Mouse (Mus musculus) regulatory T cell (primary cell): ENCODE data around the gene Rrm1.

Experiments used
- in situ Hi-C: fragments of 300-600 bp; cut with MboI, MseI; formaldehyde crosslinking; loops from one replicate; pipeline ENCODE4 v1.15.1; 2025; ENCODE audit warnings: high pct_unique_total_duplicates

Rrm1 gene

DNA sequence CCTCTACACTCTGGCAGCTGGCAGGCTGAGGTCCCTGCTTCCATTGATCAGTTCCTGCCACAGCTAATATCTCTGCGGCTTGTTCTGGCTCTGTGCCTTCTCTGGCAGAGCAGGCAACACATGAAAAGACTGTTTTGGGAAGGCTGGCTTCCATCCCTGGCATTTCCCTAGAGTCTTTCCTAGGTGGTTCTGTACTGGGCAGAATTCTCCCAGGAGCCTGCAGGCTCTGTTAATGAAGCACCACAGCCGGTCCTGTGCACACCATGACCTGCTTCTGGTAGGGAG is 75.5 kb downstream of the Rrm1 start:
- in situ Hi-C loops: loop anchor here (10.0 kb wide), 1 partner anchor 238 kb away; the partner anchor contains the start of genes Olfr560 and Olfr78
